Comparison of ENCODE assay signal across 21 mouse cellular contexts in the genomic region with DNA sequence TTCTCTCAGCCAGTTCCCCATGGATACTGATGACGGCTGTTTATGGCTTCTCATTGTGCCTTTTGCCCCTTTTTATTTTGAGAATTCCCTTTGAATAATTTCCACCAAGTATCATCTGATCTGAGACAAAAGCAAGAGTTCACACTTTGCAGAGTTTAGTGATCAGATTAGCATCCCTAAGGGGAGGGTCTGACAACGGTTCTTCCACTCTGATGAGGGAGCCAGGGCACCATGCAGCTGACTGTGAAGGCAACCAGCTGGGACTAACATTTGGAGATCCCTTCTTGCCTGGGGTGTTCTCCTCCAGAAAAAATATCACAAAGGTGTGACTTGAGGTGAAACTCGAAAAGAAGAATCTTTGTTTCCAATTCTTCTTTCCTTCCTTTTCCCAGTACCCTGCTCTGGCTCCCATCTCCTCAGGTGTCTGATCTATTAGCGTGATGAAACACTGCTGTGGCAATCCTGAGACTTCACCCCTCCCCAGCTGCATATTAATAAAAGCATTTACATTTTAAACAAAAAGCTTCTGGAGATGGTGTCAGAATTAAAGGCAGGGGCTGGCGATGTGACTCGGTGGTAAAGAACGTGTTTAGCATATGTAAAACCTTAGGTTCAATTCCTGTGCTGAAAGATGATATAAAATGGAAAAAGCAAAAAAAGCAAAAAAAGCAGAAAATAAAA.
"Had no signal": no experiment of that assay in that cellular context is flagged by ENCODE, and none has a peak within 500 bp of the region (broad histone marks: within the 10 kb centered on the region; RNA-seq: fewer than 3 reads in every experiment).

No protein-coding gene starts in this region.

- H3K9ac ChIP-seq: limb, embryonic 13.5 days; liver, embryonic 12.5 days; liver, embryonic 15.5 days; lung, embryonic 15.5 days; neural tube, embryonic 13.5 days had no signal

- H3K27me3 ChIP-seq: limb, embryonic 13.5 days; liver, embryonic 12.5 days; liver, embryonic 15.5 days; lung, embryonic 15.5 days; megakaryocyte, embryonic 14.5 days; neural tube, embryonic 13.5 days had no signal

- H3K36me3 ChIP-seq: limb, embryonic 10.5 days; limb, embryonic 13.5 days; liver, embryonic 12.5 days; liver, embryonic 15.5 days; lung, embryonic 15.5 days; midbrain, embryonic 10.5 days; neural tube, embryonic 13.5 days had no signal

- H3K9me3 ChIP-seq: limb, embryonic 10.5 days; liver, embryonic 12.5 days; liver, embryonic 15.5 days; lung, embryonic 15.5 days; megakaryocyte, embryonic 14.5 days; midbrain, embryonic 10.5 days; neural tube, embryonic 13.5 days had no signal

- DNase-seq: kidney, adult 18-20 months; kidney, adult 9 months; kidney, postnatal 14 days; kidney, postnatal 4 days; liver; lung, adult 18-20 months; lung, postnatal 10 days; lung, postnatal 36 days; thymus, adult 2 months; thymus, postnatal 14 days; thymus, postnatal 4 days had no signal

- H3K4me2 ChIP-seq: limb, embryonic 13.5 days; liver, embryonic 12.5 days; liver, embryonic 15.5 days; lung, embryonic 15.5 days; neural tube, embryonic 13.5 days had no signal

- H3K27ac ChIP-seq: limb, embryonic 10.5 days; limb, embryonic 13.5 days; liver, embryonic 12.5 days; liver, embryonic 15.5 days; lung, embryonic 15.5 days; midbrain, embryonic 10.5 days; neural tube, embryonic 13.5 days; stomach, postnatal 0 days had no signal

- H3K4me3 ChIP-seq: limb, embryonic 10.5 days; limb, embryonic 13.5 days; liver, embryonic 12.5 days; liver, embryonic 15.5 days; lung, embryonic 15.5 days; megakaryocyte, embryonic 14.5 days; midbrain, embryonic 10.5 days; myocyte; neural tube, embryonic 13.5 days had no signal

- H3K4me1 ChIP-seq: limb, embryonic 10.5 days; limb, embryonic 13.5 days; liver, embryonic 12.5 days; liver, embryonic 15.5 days; lung, embryonic 15.5 days; megakaryocyte, embryonic 14.5 days; midbrain, embryonic 10.5 days; neural tube, embryonic 13.5 days had no signal

- ATAC-seq: liver, embryonic 12.5 days had no signal
